Mouse (Mus musculus) hindbrain, embryonic 14.5 days (tissue): ENCODE data around the gene Iqcf6. TPM values are rescaled to one million over a fixed set of nuclear protein-coding genes. Genes with fewer than 3 reads are reported as not detected.
"Not testable (repeated sequence)": the region's sequence is repeated elsewhere in the genome, so short reads cannot be mapped to it uniquely, and the experiment has no call there.

Source experiments
- ATAC-seq: fragments of 200-750 bp; cut with Nextera tagmentation; 2 replicates; pipeline ENCODE4 v1.8.0; 2017; ENCODE audit warnings: moderate number of reproducible peaks, mild to moderate bottlenecking, moderate TSS enrichment, moderate library complexity; ENCODE audit not compliant: low FRiP score
- DNase-seq: peaks from one replicate; pipeline ENCODE4 v3.0.0-alpha.2; 2015; ENCODE audit warnings: low spot score
- H3K27ac ChIP-seq: fragments of 300-500 bp; sonication (generic); 2 replicates; pipeline ENCODE4 v1.5.1; 2014; ENCODE audit warnings: mild to moderate bottlenecking, moderate library complexity
- H3K27me3 ChIP-seq: fragments of 300-500 bp; sonication (generic); 2 replicates; pipeline ENCODE4 v1.6.1; 2014; ENCODE audit warnings: mild to moderate bottlenecking, low read length, mixed read lengths; ENCODE audit not compliant: control insufficient read depth, insufficient read depth
- H3K36me3 ChIP-seq: fragments of 300-500 bp; sonication (generic); replicated peaks from 2 replicates; pipeline ENCODE4 v1.6.1; 2014; ENCODE audit not compliant: control insufficient read depth, insufficient read depth
- H3K4me1 ChIP-seq: fragments of 300-500 bp; sonication (generic); replicated peaks from 2 replicates; pipeline ENCODE4 v1.6.1; 2014; ENCODE audit warnings: antibody characterized with exemption, low read length, mixed read lengths; ENCODE audit not compliant: control insufficient read depth, insufficient read depth
- H3K4me2 ChIP-seq: fragments of 300-500 bp; sonication (generic); replicated peaks from 2 replicates; pipeline ENCODE4 v1.6.1; 2014; ENCODE audit warnings: mild to moderate bottlenecking, moderate library complexity
- H3K4me3 ChIP-seq: fragments of 300-500 bp; sonication (generic); replicated peaks from 2 replicates; pipeline ENCODE4 v1.5.1; 2014; ENCODE audit warnings: mild to moderate bottlenecking, low read length
- H3K9ac ChIP-seq: fragments of 300-500 bp; sonication (generic); 2 replicates; pipeline ENCODE4 v1.6.1; 2014
- H3K9me3 ChIP-seq: fragments of 300-500 bp; sonication (generic); 2 replicates; pipeline ENCODE4 v1.6.1; 2016; ENCODE audit warnings: low read length; ENCODE audit not compliant: control insufficient read depth
- whole genome bisulfite sequencing: fragments of 180-500 bp; shearing (Covaris S2); extraction: QIAGEN DNeasy Blood & Tissue Kit; methylation state at CpG from one replicate; pipeline ENCODE4 v1.1.7; 2014; 5-methylcytosine and 5-hydroxymethylcytosine counted together
- polyA plus RNA-seq: library from polyadenylated mRNA; unstranded; fragments of >200 nt; fragmentation: Nextera tagmentation; extraction: Ambion mirVana; gene quantifications from 2 replicates; pipeline ENCODE4 v1.2.1, GENCODE M21; 2014

The Iqcf6 gene
- polyA plus RNA-seq: not detected in 2 replicates

GRCm38 (mm10) chr9:106626282-106626681 lies at the start of gene Iqcf6:
TSS of gene Iqcf6 (plus strand) at chr9:106626582.
- H3K36me3 ChIP-seq: no peaks in the 10 kb centered on the region
- H3K4me3 ChIP-seq: no peak within 1 kb of the TSS
- H3K9ac ChIP-seq: no peak within 1 kb of the TSS
- no peak within 1 kb of the TSS for H3K27ac ChIP-seq
- DNase-seq: no peak
- 79% methylated on average over 2 of the region's 2 CpGs for WGBS
- H3K4me1 ChIP-seq: no peaks in the 10 kb centered on the region
- no peaks in the 10 kb centered on the region for H3K9me3 ChIP-seq
- no peak within 1 kb of the TSS for H3K4me2 ChIP-seq
- no peak for ATAC-seq
- no peaks in the 10 kb centered on the region for H3K27me3 ChIP-seq

- Histone ChIP-seq H3K4me3 (no peak overlapping the region), H3K36me3 (no peaks in the 10 kb centered on the region), H3K27ac (no peak overlapping the region), H3K9me3 (0 out of 2 replicates have a peak, but pooled peaks cover 5% of the 10 kb centered on the region), H3K4me2 (no peak overlapping the region), H3K9ac (no peak overlapping the region), H3K27me3 (no peaks in the 10 kb centered on the region), H3K4me1 (no peaks in the 10 kb centered on the region)
- no peak for DNase-seq
- 83% methylated on average over 7 of the region's 7 CpGs for WGBS
- ATAC-seq: no peak
Observed at GRCm38 (mm10) chr9:106580016-106580415, 46.4 kb upstream of the Iqcf6 start.

- Histone ChIP-seq H3K4me2 (no peak overlapping the region), H3K4me1 (no peaks in the 10 kb centered on the region), H3K27me3 (no peaks in the 10 kb centered on the region), H3K9me3 (0 out of 2 replicates have a peak, but pooled peaks cover 5% of the 10 kb centered on the region), H3K27ac (no peak overlapping the region), H3K4me3 (no peak overlapping the region), H3K36me3 (no peaks in the 10 kb centered on the region), H3K9ac (no peak overlapping the region)
- DNase-seq (no peak), ATAC-seq (no peak)
- WGBS: 72% methylated on average over 1 of the region's 1 CpGs
Observed at GRCm38 (mm10) chr9:106582552-106582951, 43.8 kb upstream of the Iqcf6 start.

GRCm38 (mm10) chr9:106592158-106592557 lies 34.2 kb upstream of the Iqcf6 start:
- Histone ChIP-seq H3K4me1 (no peaks in the 10 kb centered on the region), H3K4me2 (no peak overlapping the region), H3K27me3 (no peaks in the 10 kb centered on the region), H3K36me3 (no peaks in the 10 kb centered on the region), H3K4me3 (no peak overlapping the region), H3K27ac (no peak overlapping the region), H3K9ac (no peak overlapping the region), H3K9me3 (no peaks in the 10 kb centered on the region)
- WGBS: 92% methylated on average over 5 of the region's 5 CpGs
- no peak for ATAC-seq
- DNase-seq: no peak

GRCm38 (mm10) chr9:106595402-106595801 lies 31.0 kb upstream of the Iqcf6 start:
- H3K9ac ChIP-seq, H3K4me1 ChIP-seq, H3K4me3 ChIP-seq, DNase-seq, H3K4me2 ChIP-seq, H3K27ac ChIP-seq, ATAC-seq, H3K9me3 ChIP-seq, H3K36me3 ChIP-seq, H3K27me3 ChIP-seq: not testable (repeated sequence)
- 9% methylated on average over 3 of the region's 4 CpGs for WGBS

- Histone ChIP-seq H3K4me2 (no peak overlapping the region), H3K36me3 (no peaks in the 10 kb centered on the region), H3K27ac (no peak overlapping the region), H3K4me1 (no peaks in the 10 kb centered on the region), H3K9me3 (no peaks in the 10 kb centered on the region), H3K27me3 (no peaks in the 10 kb centered on the region), H3K4me3 (no peak overlapping the region), H3K9ac (0 out of 2 replicates have a peak overlapping the region, but pooled peaks have one; percentile 11)
- ATAC-seq (no peak), DNase-seq (no peak)
- WGBS: 67% methylated on average over 7 of the region's 7 CpGs
Observed at GRCm38 (mm10) chr9:106595836-106596235, 30.5 kb upstream of the Iqcf6 start.

- ATAC-seq: no peak
Observed at GRCm38 (mm10) chr9:106598466-106598865, 27.9 kb upstream of the Iqcf6 start.

GRCm38 (mm10) chr9:106600546-106600945 lies 25.8 kb upstream of the Iqcf6 start:
- Histone ChIP-seq H3K27ac (no peak overlapping the region), H3K4me2 (no peak overlapping the region), H3K4me3 (no peak overlapping the region), H3K27me3 (no peaks in the 10 kb centered on the region), H3K4me1 (no peaks in the 10 kb centered on the region), H3K9me3 (no peaks in the 10 kb centered on the region), H3K9ac (no peak overlapping the region), H3K36me3 (no peaks in the 10 kb centered on the region)
- WGBS: 27% methylated on average over 8 of the region's 8 CpGs
- no peak for ATAC-seq
- peak; percentile 83 for DNase-seq

More at GRCm38 (mm10) chr9:106598466-106598865, 27.9 kb upstream of the Iqcf6 start:
- Histone ChIP-seq H3K4me1 (no peaks in the 10 kb centered on the region), H3K4me2 (no peak overlapping the region), H3K9me3 (no peaks in the 10 kb centered on the region), H3K27me3 (no peaks in the 10 kb centered on the region), H3K4me3 (no peak overlapping the region), H3K27ac (no peak overlapping the region), H3K36me3 (no peaks in the 10 kb centered on the region), H3K9ac (no peak overlapping the region)
- no peak for DNase-seq
- WGBS: 42% methylated on average over 7 of the region's 7 CpGs

GRCm38 (mm10) chr9:106610727-106611126 lies 15.7 kb upstream of the Iqcf6 start:
- H3K27ac ChIP-seq: no peak overlapping the region
- no peak for DNase-seq
- no peak for ATAC-seq

GRCm38 (mm10) chr9:106613951-106614350 lies 12.4 kb upstream of the Iqcf6 start:
- H3K27me3 ChIP-seq: no peaks in the 10 kb centered on the region
- no peak overlapping the region for H3K9ac ChIP-seq
- H3K4me3 ChIP-seq: no peak overlapping the region
- DNase-seq (no peak), ATAC-seq (no peak)
- H3K9me3 ChIP-seq: no peaks in the 10 kb centered on the region
- H3K27ac ChIP-seq: no peak overlapping the region
- H3K4me1 ChIP-seq: no peaks in the 10 kb centered on the region
- H3K4me2 ChIP-seq: no peak overlapping the region
- 79% methylated on average over 2 of the region's 2 CpGs for WGBS
- no peaks in the 10 kb centered on the region for H3K36me3 ChIP-seq

More at GRCm38 (mm10) chr9:106610727-106611126, 15.7 kb upstream of the Iqcf6 start:
- Histone ChIP-seq H3K4me1 (no peaks in the 10 kb centered on the region), H3K9ac (no peak overlapping the region), H3K27me3 (no peaks in the 10 kb centered on the region), H3K4me3 (no peak overlapping the region), H3K36me3 (no peaks in the 10 kb centered on the region), H3K4me2 (no peak overlapping the region), H3K9me3 (no peaks in the 10 kb centered on the region)
- 74% methylated on average over 4 of the region's 4 CpGs for WGBS
